Mouse (Mus musculus) T-cell, adult 2 months (primary cell): ENCODE data around the gene Nsun7.
"Not testable (repeated sequence)": the region's sequence is repeated elsewhere in the genome, so short reads cannot be mapped to it uniquely, and the experiment has no call there.

Experiments used
- DNase-seq: peaks from one replicate; pipeline ENCODE4 v3.0.0; 2022; ENCODE audit warnings: low spot score

Nsun7 gene

DNA sequence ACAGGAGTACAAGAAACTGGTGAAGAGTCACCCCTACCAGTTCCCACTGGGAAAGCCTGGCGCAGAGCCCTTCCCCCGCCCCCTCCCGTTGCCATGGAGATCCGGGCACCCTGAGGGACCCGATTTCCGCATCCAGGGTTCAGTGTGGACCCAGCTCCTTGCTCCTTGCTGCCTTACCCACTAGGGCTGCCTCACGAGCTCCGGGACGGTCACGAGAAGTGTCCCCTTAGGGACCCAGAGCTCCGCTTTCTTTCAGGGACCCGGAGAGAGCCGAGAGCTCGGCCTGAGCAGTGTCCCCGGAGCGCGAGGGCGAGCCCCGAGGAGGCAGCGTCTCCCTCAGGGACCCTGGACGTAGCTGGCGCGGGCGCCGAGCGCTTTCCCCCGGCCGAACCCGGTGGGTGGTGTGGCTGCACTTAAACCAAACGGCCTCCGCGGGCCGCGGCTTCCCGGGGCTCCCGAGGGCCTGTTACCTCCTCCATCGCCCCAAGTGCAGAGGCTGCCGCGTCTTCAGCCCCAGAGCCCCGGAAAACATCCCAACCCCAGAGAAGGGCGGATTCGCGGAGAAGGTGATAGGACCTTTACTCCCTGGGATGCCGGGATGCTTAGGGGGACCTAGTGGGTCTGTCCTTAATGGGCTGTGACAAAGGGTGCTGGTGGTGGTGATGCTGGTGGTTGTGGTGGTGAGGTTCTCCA, at the start of gene Nsun7:
TSS of gene Nsun7 (plus strand) at position 142 of the 693 bp plus-strand sequence.
- DNase-seq, result peak; percentile 19

GRCm38 (mm10) chr5:66214395-66214935, 45.2 kb upstream of the Nsun7 start:
- no peak for DNase-seq

GRCm38 (mm10) chr5:66215569-66216277, 44.0 kb upstream of the Nsun7 start:
- DNase-seq, result no peak

DNA sequence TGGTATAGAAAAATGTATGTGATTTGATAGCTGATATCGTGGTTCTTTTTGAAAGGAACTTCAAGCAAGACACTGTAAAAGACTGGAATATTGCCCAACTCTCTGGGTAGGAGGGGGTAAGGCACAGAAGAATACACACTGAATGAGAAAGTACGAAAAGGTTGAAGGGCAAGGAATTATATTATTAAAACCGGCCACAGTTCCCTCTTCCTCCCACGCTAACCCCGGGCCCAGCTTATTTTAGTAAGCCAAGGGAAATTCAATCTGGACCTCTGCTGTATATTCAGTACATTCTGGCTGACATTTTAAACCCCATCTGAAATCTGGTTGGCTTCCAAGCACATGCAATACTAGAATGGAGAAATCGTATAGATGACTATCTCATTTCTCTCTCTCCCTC, 40.0 kb upstream of the Nsun7 start:
- no peak for DNase-seq

DNA sequence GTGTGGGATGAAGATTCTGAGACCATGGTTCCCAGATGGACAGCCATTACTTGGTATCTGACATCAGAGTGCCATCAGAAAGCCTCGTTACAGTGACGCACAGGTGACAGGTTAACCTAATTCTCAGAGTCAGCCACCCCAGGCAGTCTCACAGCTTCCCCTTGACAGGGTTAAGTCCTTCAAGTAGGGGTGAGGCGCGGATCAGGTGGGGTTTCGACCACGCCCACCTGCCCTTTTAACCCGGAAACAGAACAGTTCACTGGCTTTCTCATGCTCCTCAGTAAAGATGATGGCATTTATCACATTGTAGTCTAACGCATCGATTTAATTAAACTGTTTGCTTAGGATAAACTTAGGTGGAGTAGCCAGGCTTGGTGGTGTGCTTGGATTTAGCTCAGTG, 39.1 kb upstream of the Nsun7 start:
- no peak for DNase-seq

DNA sequence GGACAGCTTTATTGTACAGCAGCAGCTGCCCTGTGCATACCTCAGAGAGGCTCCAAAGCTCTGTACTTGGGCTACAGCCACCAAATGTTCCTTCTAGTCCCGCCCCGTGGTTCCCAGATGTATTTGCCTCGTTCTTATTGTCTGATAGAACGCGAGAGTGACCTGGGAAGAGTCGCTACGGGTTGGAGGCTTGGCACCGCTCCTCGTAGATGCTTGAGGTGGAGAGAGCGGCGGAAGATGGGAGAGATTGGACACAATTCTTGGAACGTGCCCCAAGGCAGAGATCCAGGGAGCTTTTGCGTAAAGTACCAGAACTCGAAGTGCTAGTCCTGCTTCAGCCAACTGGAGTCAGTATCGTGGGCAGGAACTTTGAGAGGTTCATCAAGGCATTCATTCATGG, 36.8 kb upstream of the Nsun7 start:
- DNase-seq, result no peak

DNA sequence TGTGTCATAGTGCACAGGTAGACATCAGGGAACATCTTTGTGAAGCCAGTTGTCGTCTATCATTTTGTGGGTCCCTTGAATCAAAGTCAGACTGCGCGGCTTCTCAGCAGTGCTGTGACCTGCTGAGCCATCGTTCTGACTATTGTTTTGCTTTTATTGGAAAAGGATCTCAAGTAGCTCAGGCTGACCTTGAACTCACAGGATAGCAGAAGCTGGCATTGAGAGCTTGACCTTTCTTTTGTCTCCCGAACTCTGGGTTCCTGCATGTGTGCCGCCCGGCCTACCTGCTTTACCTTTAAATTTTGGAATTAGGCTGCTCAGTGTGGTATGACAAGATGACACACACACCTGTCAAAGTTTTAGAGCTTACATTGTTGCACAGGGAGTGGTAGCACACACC, 33.2 kb upstream of the Nsun7 start:
- DNase-seq, result no peak

GRCm38 (mm10) chr5:66231660-66232269, 27.9 kb upstream of the Nsun7 start:
- no peak for DNase-seq

DNA sequence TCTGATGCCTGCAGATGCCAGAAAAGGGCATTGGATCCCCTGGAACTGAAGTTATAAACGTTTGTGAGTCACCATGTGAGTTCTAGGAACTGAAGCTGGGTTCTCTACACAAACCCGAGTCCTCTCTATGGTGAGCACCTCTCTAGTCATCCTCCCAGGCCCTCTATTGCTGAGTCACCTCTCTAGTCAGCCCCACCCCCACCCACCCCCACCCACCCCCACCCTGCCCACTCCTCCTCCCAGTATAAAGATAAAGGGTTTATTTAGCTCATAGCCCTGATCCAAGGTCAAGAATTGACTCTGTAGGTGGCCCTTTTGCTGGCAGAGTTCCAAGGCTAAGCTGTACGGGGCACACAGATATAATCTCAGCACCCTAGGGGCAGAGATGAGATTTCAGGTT, 27.2 kb upstream of the Nsun7 start:
- DNase-seq, result no peak

DNA sequence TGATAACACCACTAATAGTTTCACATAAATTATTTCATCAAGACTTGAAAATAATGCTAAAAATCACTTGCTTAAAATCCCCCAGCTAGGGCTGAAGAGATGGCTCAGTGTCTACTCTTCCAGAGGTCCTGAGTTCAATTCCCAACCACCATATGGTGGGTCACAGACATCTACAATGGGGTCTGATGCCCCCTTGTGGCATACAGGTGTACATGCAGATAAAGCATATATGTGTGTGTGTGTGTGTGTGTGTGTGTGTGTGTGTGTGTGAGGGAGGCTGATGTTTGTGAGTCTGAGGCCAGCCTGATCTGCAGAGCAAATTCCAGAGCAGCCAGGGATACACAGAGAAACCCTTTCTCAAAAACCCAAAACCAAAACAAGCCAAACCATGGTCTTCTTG, 17.8 kb upstream of the Nsun7 start:
- peak; percentile 20 for DNase-seq

DNA sequence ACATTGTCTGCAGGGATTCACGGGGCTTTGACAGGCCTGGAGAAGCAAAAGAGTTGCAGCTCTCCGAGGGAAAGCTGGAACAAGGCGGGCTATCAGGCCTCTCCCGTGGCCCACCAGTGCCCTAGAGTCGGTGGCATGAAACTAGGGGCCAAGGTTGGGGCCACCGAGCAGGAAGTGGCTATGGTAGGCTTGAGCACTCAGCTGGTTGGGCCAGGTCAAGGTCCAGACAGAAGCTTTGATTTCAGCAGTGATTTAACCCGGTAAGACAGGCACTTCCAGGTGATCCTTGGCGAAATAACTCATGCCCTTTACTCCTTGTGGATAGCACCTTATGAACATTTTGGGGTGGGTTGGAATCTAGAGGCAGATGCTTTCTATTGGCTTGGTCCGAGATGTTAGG, 16.2 kb upstream of the Nsun7 start:
- no peak for DNase-seq

DNA sequence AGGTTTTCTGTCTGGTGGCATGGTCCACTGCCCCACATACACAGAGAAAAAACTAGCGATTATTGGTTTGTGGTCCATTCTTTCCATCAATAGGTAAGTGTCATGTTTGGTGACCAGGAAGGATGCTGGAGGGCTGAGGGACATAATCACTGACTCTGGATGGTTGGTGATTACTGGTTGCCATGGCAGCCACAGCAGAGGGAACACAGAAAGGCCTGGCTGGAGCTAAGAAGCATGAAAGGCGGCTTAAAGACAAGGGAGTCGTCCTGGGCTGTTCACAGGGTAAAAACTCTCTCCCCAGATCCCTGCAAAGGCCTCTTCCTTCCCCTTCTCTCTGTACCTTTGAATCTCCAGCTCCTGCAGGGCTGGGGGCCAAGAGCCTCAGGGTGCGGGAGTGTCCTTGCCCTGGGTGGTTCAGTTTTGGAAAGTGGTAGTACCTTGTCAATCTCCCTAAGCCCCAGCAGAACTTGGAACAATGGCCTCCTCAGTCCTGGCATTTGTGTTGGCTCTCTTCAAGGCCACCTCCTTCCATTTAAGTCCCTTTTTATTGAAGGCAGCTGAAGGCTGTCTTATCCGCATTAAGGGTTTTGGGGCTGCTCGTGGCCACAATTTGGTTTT, 15.5 kb upstream of the Nsun7 start:
- no peak for DNase-seq

DNA sequence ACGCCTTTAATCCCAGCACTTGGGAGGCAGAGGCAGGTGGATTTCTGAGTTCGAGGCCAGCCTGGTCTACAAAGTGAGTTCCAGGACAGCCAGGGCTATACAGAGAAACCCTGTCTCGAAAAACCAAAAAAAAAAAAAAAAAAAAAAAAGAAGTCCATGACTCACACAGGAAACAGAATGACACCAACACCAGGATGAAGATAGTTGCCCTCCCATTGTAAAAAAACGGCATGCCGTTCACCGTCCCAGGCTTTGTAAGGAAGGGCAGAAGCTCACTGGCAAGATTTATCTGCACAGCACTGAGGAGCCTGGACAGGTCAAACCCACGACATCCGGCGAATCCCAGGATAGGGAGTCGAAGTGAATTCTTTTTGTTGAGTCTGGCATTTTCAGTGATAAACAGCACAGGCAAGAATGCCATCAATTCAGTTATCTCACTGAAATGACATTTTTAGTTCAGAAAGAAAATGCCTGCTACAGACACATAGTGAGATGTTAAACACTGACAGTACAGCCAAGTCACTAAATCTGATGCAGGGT, 13.7 kb upstream of the Nsun7 start:
- no peak for DNase-seq

DNA sequence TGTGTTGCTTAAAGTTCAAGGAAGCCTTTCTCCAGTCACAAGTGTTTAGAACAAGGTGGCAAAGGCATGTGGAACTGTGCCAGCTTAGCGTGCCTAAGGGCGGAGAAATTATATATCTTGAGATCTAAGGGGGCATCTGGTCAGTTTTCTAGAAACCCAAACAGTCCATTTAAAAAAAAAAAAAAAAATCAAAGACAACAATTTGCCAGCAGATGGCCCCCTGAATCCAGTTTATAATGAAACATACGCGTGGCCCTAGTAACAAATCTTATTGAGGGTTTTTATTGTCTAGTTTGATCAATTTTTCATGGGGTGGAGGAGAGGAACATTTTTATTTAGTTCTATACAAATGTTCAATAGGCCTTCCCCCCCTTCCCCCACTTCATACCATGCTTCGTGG, 6.5 kb upstream of the Nsun7 start:
- DNase-seq, result no peak

DNA sequence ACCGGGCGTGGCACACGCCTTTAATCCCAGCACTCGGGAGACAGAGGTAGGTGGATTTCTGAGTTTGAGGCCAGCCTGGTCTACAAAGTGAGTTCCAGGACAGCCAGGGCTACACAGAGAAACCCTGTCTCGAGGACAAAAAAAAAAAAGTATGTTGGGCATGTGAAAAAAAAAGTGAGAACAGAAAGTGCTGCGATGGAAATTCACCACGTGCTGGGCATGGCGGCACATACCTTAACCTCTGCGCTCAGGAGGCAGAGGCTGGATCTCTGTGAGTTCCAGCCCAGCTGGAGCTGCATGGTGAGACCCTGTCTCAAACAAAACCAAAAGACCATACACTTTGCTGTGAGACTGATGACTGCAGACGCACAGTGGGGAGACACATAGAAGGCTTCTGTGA, 4.7 kb upstream of the Nsun7 start:
- no peak for DNase-seq

GRCm38 (mm10) chr5:66259000-66259399, 697 bp upstream of the Nsun7 start:
- DNase-seq, result no peak

DNA sequence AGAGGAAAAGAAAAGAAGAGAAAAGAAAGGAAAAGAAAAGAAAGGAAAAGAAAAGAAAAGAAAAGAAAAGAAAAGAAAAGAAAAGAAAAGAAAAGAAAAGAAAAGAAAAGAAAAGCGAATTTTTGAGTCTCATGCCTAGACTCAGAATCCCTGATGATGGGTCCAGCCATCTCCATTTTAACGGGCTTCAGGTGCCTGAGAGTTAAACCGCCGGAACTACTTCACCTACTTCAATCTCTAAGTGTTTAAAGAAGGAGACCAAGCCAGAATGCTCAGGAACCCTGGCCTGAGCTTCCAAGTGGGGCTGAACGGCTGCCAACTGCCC, 304 bp upstream of the Nsun7 start:
- DNase-seq, result not testable (repeated sequence)

GRCm38 (mm10) chr5:66262475-66262874, 2.8 kb downstream of the Nsun7 start:
- DNase-seq, result no peak

DNA sequence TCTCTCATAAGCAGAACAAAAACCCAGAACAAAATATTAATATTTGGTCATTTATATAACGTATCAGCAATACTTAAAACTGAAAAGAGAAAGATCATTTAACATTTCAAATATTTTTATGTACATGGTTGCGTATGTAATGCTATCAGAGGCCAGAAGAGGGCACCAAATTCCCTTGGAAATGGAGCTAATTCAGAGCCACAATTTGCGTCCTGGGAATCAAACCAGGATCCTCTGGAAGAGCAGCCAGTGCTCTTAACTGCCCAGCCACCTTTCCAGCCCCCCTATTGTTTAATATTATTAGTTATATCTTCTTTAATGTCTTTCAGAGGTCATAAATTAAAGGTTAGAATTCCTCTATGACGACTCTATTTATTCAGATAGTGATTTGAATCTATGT, 3.7 kb downstream of the Nsun7 start:
- DNase-seq, result no peak

DNA sequence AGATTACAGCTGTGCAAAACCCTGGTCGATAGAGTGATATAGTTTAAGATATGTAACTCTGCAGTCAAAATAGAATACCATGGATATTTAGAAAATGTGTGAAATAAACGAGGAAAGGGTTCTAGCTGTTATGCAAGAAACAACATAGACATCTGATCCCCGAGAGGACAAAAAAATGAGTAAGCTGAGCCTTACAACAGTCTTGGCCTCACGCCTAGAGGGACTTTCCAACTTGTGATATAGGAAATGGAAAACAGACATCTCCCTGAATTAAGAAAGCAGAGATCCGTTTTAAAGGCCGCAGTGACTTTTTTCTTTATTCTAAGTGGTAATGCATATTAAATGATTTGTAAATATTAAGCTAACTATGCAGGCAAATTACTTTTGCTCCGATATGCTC, 9.9 kb downstream of the Nsun7 start:
- DNase-seq, result no peak

- DNase-seq, result no peak
Observed at GRCm38 (mm10) chr5:66271141-66271540, 11.4 kb downstream of the Nsun7 start.

DNA sequence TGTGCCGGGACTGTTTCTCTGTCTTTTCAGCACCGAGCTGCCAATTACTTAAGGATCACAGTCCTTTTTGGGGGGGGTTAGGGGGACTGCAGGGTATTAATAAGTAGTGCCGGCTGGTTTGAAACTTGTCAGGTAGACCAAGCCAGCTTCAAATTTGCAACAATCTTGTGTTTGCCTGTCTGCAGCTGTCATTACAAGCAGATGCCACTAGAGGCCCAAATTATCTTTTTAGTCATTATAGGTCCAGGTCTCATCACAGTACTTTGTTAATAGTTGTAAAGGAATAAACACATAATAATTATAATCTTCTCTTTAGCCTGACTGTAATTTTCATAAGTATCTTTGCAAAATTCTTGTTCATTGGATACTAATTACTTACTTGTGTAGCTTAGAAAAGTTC, 14.7 kb downstream of the Nsun7 start:
- no peak for DNase-seq

- no peak for DNase-seq
Observed at GRCm38 (mm10) chr5:66279650-66280049, 20.0 kb downstream of the Nsun7 start.
